Comparison of ENCODE assay signal across 12 mouse cellular contexts in genomic region chrX:38061544-38061943, GRCm38 (mm10). TPM values are rescaled to one million over a fixed set of nuclear protein-coding genes. Genes with fewer than 3 reads are reported as not detected.
DNase-seq lines count a peak whose midpoint lies in the region; ATAC-seq and TF ChIP-seq lines count a peak whose summit lies in the region.
"Had no signal": no experiment of that assay in that cellular context is flagged by ENCODE, and none has a peak within 500 bp of the region (broad histone marks: within the 10 kb centered on the region; RNA-seq: fewer than 3 reads in every experiment).

No protein-coding gene starts in this region.

- no peaks in the 10 kb centered on the region for H3K4me1 ChIP-seq in midbrain, postnatal 0 days (ENCODE audit: insufficient read depth, low read length)
- H3K4me1 ChIP-seq in midbrain, embryonic 13.5 days (replicated peaks): no peaks in the 10 kb centered on the region
- H3K4me1 ChIP-seq in midbrain, embryonic 16.5 days (ENCODE audit: control insufficient read depth, insufficient read depth, low read length): no peaks in the 10 kb centered on the region
- H3K4me1 ChIP-seq: lung, embryonic 15.5 days had no signal

- no peaks in the 10 kb centered on the region for H3K9me3 ChIP-seq in midbrain, postnatal 0 days (ENCODE audit: low read length)
- no peaks in the 10 kb centered on the region for H3K9me3 ChIP-seq in midbrain, embryonic 13.5 days
- no peaks in the 10 kb centered on the region for H3K9me3 ChIP-seq in midbrain, embryonic 16.5 days (replicated peaks; ENCODE audit: control insufficient read depth, low read length, poor library complexity, severe bottlenecking)
- H3K9me3 ChIP-seq: lung, embryonic 15.5 days had no signal

- H3K9ac ChIP-seq in midbrain, postnatal 0 days (replicated peaks; ENCODE audit: low read length, poor library complexity, severe bottlenecking): no peak overlapping the region
- no peak overlapping the region for H3K9ac ChIP-seq in midbrain, embryonic 13.5 days (replicated peaks)
- H3K9ac ChIP-seq in midbrain, embryonic 16.5 days (ENCODE audit: low read depth, low read length): no peak overlapping the region
- H3K9ac ChIP-seq: lung, embryonic 15.5 days had no signal

- intact Hi-C loops in heart, postnatal 14 days (cut with DNase I): loop anchor here (5.0 kb wide), 1 partner anchor 116 kb away; no protein-coding TSS in a partner anchor
- intact Hi-C loops in heart, postnatal 25 days (cut with DNase I): no loop called here

- no peaks in the 10 kb centered on the region for H3K27me3 ChIP-seq in midbrain, postnatal 0 days (ENCODE audit: insufficient read depth, low read length)
- no peaks in the 10 kb centered on the region for H3K27me3 ChIP-seq in midbrain, embryonic 13.5 days
- no peaks in the 10 kb centered on the region for H3K27me3 ChIP-seq in midbrain, embryonic 16.5 days (ENCODE audit: control insufficient read depth, insufficient read depth, low read depth, low read length)
- H3K27me3 ChIP-seq: lung, embryonic 15.5 days had no signal

- H3K4me2 ChIP-seq in midbrain, postnatal 0 days (ENCODE audit: low read depth, low read length, poor library complexity, severe bottlenecking): no peak overlapping the region
- H3K4me2 ChIP-seq in midbrain, embryonic 13.5 days (replicated peaks): no peak overlapping the region
- H3K4me2 ChIP-seq in midbrain, embryonic 16.5 days (ENCODE audit: low read length): no peak overlapping the region
- H3K4me2 ChIP-seq: lung, embryonic 15.5 days had no signal

- 0% methylated on average over 1 of the region's 1 CpGs for WGBS in midbrain, postnatal 0 days
- 4% methylated on average over 1 of the region's 1 CpGs for WGBS in midbrain, embryonic 13.5 days
- WGBS in midbrain, embryonic 16.5 days: 0% methylated on average over 1 of the region's 1 CpGs

- DNase-seq in heart, postnatal 14 days: peak; percentile 6 to 14
- DNase-seq in heart, postnatal 25 days (ENCODE audit: low spot score): no peak
- peak; percentile 6 for DNase-seq in midbrain, postnatal 0 days (ENCODE audit: low spot score)
- DNase-seq in brain, embryonic 14.5 days (ENCODE audit: low read depth): peak; percentile 39
- DNase-seq in retina, adult 2 months (ENCODE audit: low read depth, low spot score): peak; percentile 11
- DNase-seq in spleen, postnatal 36 days (ENCODE audit: low spot score in 2 of 2): no peak
- DNase-seq: kidney, postnatal 14 days; right cerebral cortex, adult 18-20 months had no signal

- peak; percentile 64 for TF ChIP-seq CTCF in midbrain, postnatal 0 days (IDR thresholded peaks at IDR 0.05)
- peak; percentile 48; the same call in 1 of the 2 replicates for TF ChIP-seq CTCF in brain, embryonic 14.5 days (IDR thresholded peaks at IDR 0.05; ENCODE audit: borderline replicate concordance, extremely low read depth, insufficient read depth, insufficient read length)

- ATAC-seq in midbrain, postnatal 0 days (ENCODE audit: low FRiP score): no peak
- no peak for ATAC-seq in midbrain, embryonic 13.5 days
- no peak for ATAC-seq in midbrain, embryonic 16.5 days

- no peak for TF ChIP-seq POLR2A in brain, embryonic 14.5 days (IDR thresholded peaks at IDR 0.05; ENCODE audit: borderline replicate concordance, extremely low read depth, insufficient read depth, insufficient read length, poor library complexity, severe bottlenecking)

- H3K4me3 ChIP-seq in midbrain, postnatal 0 days (ENCODE audit: low read depth, low read length): no peak overlapping the region
- H3K4me3 ChIP-seq in midbrain, embryonic 13.5 days (replicated peaks): no peak overlapping the region
- H3K4me3 ChIP-seq in midbrain, embryonic 16.5 days (ENCODE audit: low read depth, low read length): no peak overlapping the region
- H3K4me3 ChIP-seq: lung, embryonic 15.5 days had no signal

- no peak overlapping the region for H3K27ac ChIP-seq in midbrain, postnatal 0 days (ENCODE audit: low read depth, low read length)
- H3K27ac ChIP-seq in midbrain, embryonic 13.5 days: no peak overlapping the region
- no peak overlapping the region for H3K27ac ChIP-seq in midbrain, embryonic 16.5 days (ENCODE audit: low read length)
- H3K27ac ChIP-seq: lung, embryonic 15.5 days had no signal

- H3K36me3 ChIP-seq in midbrain, postnatal 0 days (ENCODE audit: insufficient read depth, low read length): no peaks in the 10 kb centered on the region
- no peaks in the 10 kb centered on the region for H3K36me3 ChIP-seq in midbrain, embryonic 13.5 days
- H3K36me3 ChIP-seq in midbrain, embryonic 16.5 days (ENCODE audit: control insufficient read depth, insufficient read depth, low read length): no peaks in the 10 kb centered on the region
- H3K36me3 ChIP-seq: lung, embryonic 15.5 days had no signal

RNA-seq across cellular contexts. Expression of gene Rhox10, which starts 4.7 kb away (rescaled TPM):
- not detected for total RNA-seq in heart, postnatal 14 days (2021)
- not detected for total RNA-seq in heart, postnatal 25 days (2021)
- not detected in 2 replicates for total RNA-seq in midbrain, postnatal 0 days (2014; rRNA removed)
- polyA plus RNA-seq in midbrain, postnatal 0 days (2015; fragmentation: Nextera tagmentation; extraction: Ambion mirVana): not detected in 2 replicates
- not detected in 2 replicates for polyA plus RNA-seq in midbrain, embryonic 13.5 days (2015; fragmentation: Nextera tagmentation; extraction: Ambion mirVana)
- polyA plus RNA-seq in brain, embryonic 14.5 days (2012; rRNA removed): not detected in 2 replicates
- not detected in 2 replicates for polyA plus RNA-seq in midbrain, embryonic 16.5 days (2015; fragmentation: Nextera tagmentation; extraction: Ambion mirVana)
- polyA plus RNA-seq: forebrain, embryonic 11.5 days; lung, embryonic 15.5 days had no signal

RNA-seq across cellular contexts. Expression of gene Btg1-ps2, which starts 18.6 kb away (rescaled TPM):
- total RNA-seq in heart, postnatal 14 days (2021): not detected
- total RNA-seq in heart, postnatal 25 days (2021): not detected
- not detected in 2 replicates for total RNA-seq in midbrain, postnatal 0 days (2014; rRNA removed)
- not detected in 2 replicates for polyA plus RNA-seq in midbrain, postnatal 0 days (2015; fragmentation: Nextera tagmentation; extraction: Ambion mirVana)
- not detected in 2 replicates for polyA plus RNA-seq in midbrain, embryonic 13.5 days (2015; fragmentation: Nextera tagmentation; extraction: Ambion mirVana)
- not detected in 2 replicates for polyA plus RNA-seq in brain, embryonic 14.5 days (2012; rRNA removed)
- not detected in 2 replicates for polyA plus RNA-seq in midbrain, embryonic 16.5 days (2015; fragmentation: Nextera tagmentation; extraction: Ambion mirVana)
- polyA plus RNA-seq: forebrain, embryonic 11.5 days; lung, embryonic 15.5 days had no signal

RNA-seq across cellular contexts. Expression of gene Rhox11, which starts 23.4 kb away (rescaled TPM):
- not detected for total RNA-seq in heart, postnatal 14 days (2021)
- total RNA-seq in heart, postnatal 25 days (2021): not detected
- total RNA-seq in midbrain, postnatal 0 days (2014; rRNA removed): not detected in 2 replicates
- polyA plus RNA-seq in midbrain, postnatal 0 days (2015; fragmentation: Nextera tagmentation; extraction: Ambion mirVana): not detected in 2 replicates
- not detected in 2 replicates for polyA plus RNA-seq in midbrain, embryonic 13.5 days (2015; fragmentation: Nextera tagmentation; extraction: Ambion mirVana)
- not detected in 2 replicates for polyA plus RNA-seq in brain, embryonic 14.5 days (2012; rRNA removed)
- not detected in 2 replicates for polyA plus RNA-seq in midbrain, embryonic 16.5 days (2015; fragmentation: Nextera tagmentation; extraction: Ambion mirVana)
- polyA plus RNA-seq: forebrain, embryonic 11.5 days; lung, embryonic 15.5 days had no signal

RNA-seq across cellular contexts. Expression of gene Btg1-ps1, which starts 42.9 kb away (rescaled TPM):
- not detected for total RNA-seq in heart, postnatal 14 days (2021)
- not detected for total RNA-seq in heart, postnatal 25 days (2021)
- not detected in 2 replicates for total RNA-seq in midbrain, postnatal 0 days (2014; rRNA removed)
- polyA plus RNA-seq in midbrain, postnatal 0 days (2015; fragmentation: Nextera tagmentation; extraction: Ambion mirVana): not detected in 2 replicates
- not detected in 2 replicates for polyA plus RNA-seq in midbrain, embryonic 13.5 days (2015; fragmentation: Nextera tagmentation; extraction: Ambion mirVana)
- polyA plus RNA-seq in brain, embryonic 14.5 days (2012; rRNA removed): not detected in 2 replicates
- polyA plus RNA-seq in midbrain, embryonic 16.5 days (2015; fragmentation: Nextera tagmentation; extraction: Ambion mirVana): not detected in 2 replicates
- polyA plus RNA-seq: forebrain, embryonic 11.5 days; lung, embryonic 15.5 days had no signal

RNA-seq across cellular contexts. Expression of gene Rhox12, which starts 49.2 kb away (rescaled TPM):
- total RNA-seq in heart, postnatal 14 days (2021): not detected
- not detected for total RNA-seq in heart, postnatal 25 days (2021)
- not detected in 2 replicates for total RNA-seq in midbrain, postnatal 0 days (2014; rRNA removed)
- not detected in 2 replicates for polyA plus RNA-seq in midbrain, postnatal 0 days (2015; fragmentation: Nextera tagmentation; extraction: Ambion mirVana)
- polyA plus RNA-seq in midbrain, embryonic 13.5 days (2015; fragmentation: Nextera tagmentation; extraction: Ambion mirVana): not detected in 2 replicates
- polyA plus RNA-seq in brain, embryonic 14.5 days (2012; rRNA removed): not detected in 2 replicates
- not detected in 2 replicates for polyA plus RNA-seq in midbrain, embryonic 16.5 days (2015; fragmentation: Nextera tagmentation; extraction: Ambion mirVana)
- polyA plus RNA-seq: forebrain, embryonic 11.5 days; lung, embryonic 15.5 days had no signal

Comparison
In these comparisons a context has a peak if more than half of its experiments do, and no peak if none do; other contexts are left out.
1. DNase-seq: peak in heart, postnatal 14 days (2 of 2), midbrain, postnatal 0 days (single experiment), brain, embryonic 14.5 days (single experiment) and retina, adult 2 months (single experiment); none in heart, postnatal 25 days (single experiment) and spleen, postnatal 36 days (0 of 2).